Mouse (Mus musculus) CH12.LX (cell line): ENCODE data around the gene Plcg1. TPM values are rescaled to one million over a fixed set of nuclear protein-coding genes. Genes with fewer than 3 reads are reported as not detected.

ENCODE experiments used
- DNase-seq: peaks from one replicate; pipeline ENCODE4 v3.0.0-alpha.2; 2013; ENCODE audit errors: extremely low read depth
- H3K27ac ChIP-seq: 2 replicates; pipeline ENCODE4 v1.5.1; 2012; ENCODE audit warnings: low read depth, mild to moderate bottlenecking, control low read depth, moderate library complexity; ENCODE audit not compliant: insufficient read depth
- H3K27me3 ChIP-seq: replicated peaks from 2 replicates; pipeline ENCODE3; 2012; ENCODE audit warnings: inconsistent platforms
- H3K36me3 ChIP-seq, 2 experiments: replicated peaks in 1 of 2; 2 replicates each; pipeline versions ENCODE3 to v1.6.1; 2012; ENCODE audit warnings: inconsistent platforms in 1 of 2, low read length in 1 of 2, mild to moderate bottlenecking in 1 of 2, mixed read lengths in 1 of 2, moderate library complexity in 1 of 2; ENCODE audit not compliant: control insufficient read depth in 1 of 2, insufficient read depth in 1 of 2
- H3K4me1 ChIP-seq, 2 experiments: 2 replicates each; pipeline ENCODE4 v1.6.1; 2012; ENCODE audit warnings: inconsistent platforms in 1 of 2, moderate library complexity in 1 of 2; ENCODE audit not compliant: insufficient read depth in 2 of 2, control insufficient read depth in 1 of 2
- H3K4me2 ChIP-seq: 2 replicates; pipeline ENCODE4 v1.6.1; 2012; ENCODE audit warnings: low read depth, mild to moderate bottlenecking, control low read depth; ENCODE audit not compliant: poor library complexity, insufficient read depth, severe bottlenecking
- H3K4me3 ChIP-seq, 3 experiments: fragments of 150-350 bp in 1 of 3; sonication (generic) in 1 of 3; replicated peaks in 1 of 3; 2 replicates each; pipeline versions ENCODE3 to v1.5.1; 2011 to 2012; ENCODE audit warnings: low read depth in 2 of 3, low read length in 2 of 3, mild to moderate bottlenecking in 2 of 3, moderate library complexity in 2 of 3, control low read depth in 1 of 3, improper control_type of control experiment in 1 of 3, inconsistent platforms in 1 of 3, mixed read lengths in 1 of 3; ENCODE audit not compliant: poor library complexity in 1 of 3
- H3K79me2 ChIP-seq: replicated peaks from 2 replicates; pipeline ENCODE4 v1.6.1; 2012; ENCODE audit warnings: mild to moderate bottlenecking, moderate library complexity; ENCODE audit not compliant: control insufficient read depth, poor library complexity, insufficient read depth, severe bottlenecking; ENCODE audit errors: extremely low read depth
- H3K9ac ChIP-seq: 2 replicates; pipeline ENCODE4 v1.6.1; 2012; ENCODE audit warnings: low read depth, mild to moderate bottlenecking, control low read depth, moderate library complexity; ENCODE audit not compliant: insufficient read depth
- H3K9me3 ChIP-seq: replicated peaks from 2 replicates; pipeline ENCODE3; 2012; ENCODE audit warnings: low read length, inconsistent platforms, mixed read lengths
- CHD1 ChIP-seq: IDR thresholded peaks from 2 replicates; pipeline ENCODE4 v1.6.1; 2012; ENCODE audit warnings: low read depth, low read length, improper control_type of control experiment, inconsistent platforms
- CTCF ChIP-seq, 2 experiments: IDR thresholded peaks in 1 of 2; conservative IDR thresholded peaks in 1 of 2; 2 replicates each; pipeline ENCODE4 v1.5.1; 2011 to 2012; ENCODE audit warnings: low read depth in 2 of 2, low read length in 2 of 2, improper control_type of control experiment in 1 of 2, inconsistent platforms in 1 of 2, mild to moderate bottlenecking in 1 of 2, moderate library complexity in 1 of 2
- ELF1 ChIP-seq: IDR thresholded peaks from 2 replicates; pipeline ENCODE4 v1.6.1; 2014; ENCODE audit warnings: low read depth, mild to moderate bottlenecking, inconsistent platforms, low read length, improper control_type of control experiment
- EP300 ChIP-seq: IDR thresholded peaks from 2 replicates; pipeline ENCODE4 v1.6.1; 2011; ENCODE audit warnings: low read length, improper control_type of control experiment
- IRF4 ChIP-seq: IDR thresholded peaks from 2 replicates; pipeline ENCODE4 v1.6.1; 2014; ENCODE audit warnings: low read depth, mild to moderate bottlenecking, inconsistent platforms, low read length, improper control_type of control experiment
- JUN ChIP-seq: IDR thresholded peaks from 2 replicates; pipeline ENCODE4 v1.6.1; 2011; ENCODE audit warnings: low read depth, mild to moderate bottlenecking, low read length, improper control_type of control experiment, moderate library complexity; ENCODE audit not compliant: insufficient read depth
- JUND ChIP-seq: conservative IDR thresholded peaks from 2 replicates; pipeline ENCODE4 v1.6.1; 2011; ENCODE audit warnings: low read depth, low read length, improper control_type of control experiment
- MAFK ChIP-seq: IDR thresholded peaks from 2 replicates; pipeline ENCODE4 v1.6.1; 2011; ENCODE audit warnings: low read length, improper control_type of control experiment; ENCODE audit not compliant: insufficient replicate concordance
- MAX ChIP-seq: IDR thresholded peaks from 2 replicates; pipeline ENCODE4 v1.6.1; 2011; ENCODE audit warnings: low read length, improper control_type of control experiment
- NELFE ChIP-seq: IDR thresholded peaks from 2 replicates; pipeline ENCODE4 v1.6.1; 2011; ENCODE audit warnings: low read depth, low read length, improper control_type of control experiment
- NRF1 ChIP-seq: IDR thresholded peaks from 2 replicates; pipeline ENCODE4 v1.6.1; 2014; ENCODE audit warnings: low read depth, mild to moderate bottlenecking, inconsistent platforms, low read length, improper control_type of control experiment, moderate library complexity
- PAX5 ChIP-seq: IDR thresholded peaks from 2 replicates; pipeline ENCODE4 v1.6.1; 2012; ENCODE audit warnings: low read length, inconsistent platforms, mixed read lengths
- POLR2A ChIP-seq: IDR thresholded peaks from 2 replicates; pipeline ENCODE4 v1.6.1; 2011; ENCODE audit warnings: low read depth, mild to moderate bottlenecking, improper control_type of control experiment, low read length
- POLR2AphosphoS2 ChIP-seq: IDR thresholded peaks from 2 replicates; pipeline ENCODE4 v1.6.1; 2011; ENCODE audit warnings: low read depth, low read length, improper control_type of control experiment
- RCOR1 ChIP-seq: conservative IDR thresholded peaks from 2 replicates; pipeline ENCODE4 v1.6.1; 2012; ENCODE audit warnings: low read depth, mild to moderate bottlenecking, inconsistent platforms, low read length, improper control_type of control experiment
- TCF12 ChIP-seq: IDR thresholded peaks from 2 replicates; pipeline ENCODE4 v1.6.1; 2014; ENCODE audit warnings: low read depth, mild to moderate bottlenecking, inconsistent platforms, low read length, improper control_type of control experiment
- ZKSCAN1 ChIP-seq: IDR thresholded peaks from 2 replicates; pipeline ENCODE4 v1.6.1; 2012; ENCODE audit warnings: low read depth, inconsistent platforms, low read length, improper control_type of control experiment, borderline replicate concordance
- ZMIZ1 ChIP-seq: IDR thresholded peaks from 2 replicates; pipeline ENCODE4 v1.6.1; 2012; ENCODE audit warnings: low read depth, mild to moderate bottlenecking, inconsistent platforms, low read length, improper control_type of control experiment
- dilution Hi-C: fragments of 300-500 bp; cut with MboI; formaldehyde crosslinking; loops from 2 replicates; pipeline ENCODE4 v1.14.3; 2020; ENCODE audit warnings: low sequenced_read_pairs; ENCODE audit not compliant: extremely low pct_unique_long_range_greater_than_20kb, extremely low pct_ligation_motif_present
- in situ Hi-C: fragments of 300-500 bp; cut with MboI; formaldehyde crosslinking; loops from 3 replicates; pipeline ENCODE4 v1.14.3; 2019; ENCODE audit warnings: low sequenced_read_pairs, low pct_ligation_motif_present, low pct_unique_long_range_greater_than_20kb, mixed read lengths
- polyA plus RNA-seq: library from polyadenylated mRNA; unstranded; fragments of >175 nt; gene quantifications from 2 replicates; pipeline ENCODE4 v1.2.1, GENCODE M21; 2012; ENCODE audit warnings: low read depth; ENCODE audit not compliant: insufficient read length
- total RNA-seq, 2 experiments: library from RNA; depleted of rRNA; stranded (reverse); fragments of 300-350 nt in 1 of 2; fragments of >200 nt in 1 of 2; gene quantifications; 2 replicates each; pipeline ENCODE4 v1.2.3; 2012 to 2014

Gene Plcg1
- total and polyA plus RNA-seq, 3 experiments, result 15.5 to 28.1 (median 17.6) TPM

DNA sequence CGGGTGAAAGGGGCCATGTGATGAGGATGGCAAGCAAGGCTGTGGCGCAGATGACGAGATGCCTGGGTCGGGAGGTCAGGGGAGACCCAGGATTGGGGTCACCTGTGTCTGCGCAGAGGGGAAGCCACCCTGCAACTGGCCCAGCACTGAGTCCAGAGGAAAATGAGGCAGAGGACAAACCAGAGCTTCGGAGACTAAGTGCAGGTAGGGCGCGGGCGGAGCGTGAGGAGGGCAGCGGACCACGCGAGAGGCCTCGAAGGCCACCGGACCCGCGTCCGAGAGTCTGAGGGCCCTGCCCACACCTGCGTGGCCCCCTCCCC lies 343 bp upstream of the Plcg1 start:
- Histone ChIP-seq H3K4me2 (peak overlapping the region; percentile 11), H3K4me3 (peak overlapping the region; percentile 52 to 99 (median 82)), H3K27me3 (peaks cover 2% of the 10 kb centered on the region), H3K36me3 (peaks cover under 1 to 24% of the 10 kb centered on the region in 2 experiments), H3K9me3 (no peaks in the 10 kb centered on the region), H3K9ac (no peak overlapping the region), H3K27ac (no peak overlapping the region), H3K4me1 (peaks cover 7 to 64% of the 10 kb centered on the region in 2 experiments), H3K79me2 (no peaks in the 10 kb centered on the region; the same call in 1 of the 2 replicates)
- no peak for DNase-seq
- TF ChIP-seq CHD1, result no peak
- in situ Hi-C loops (no loop called here), dilution Hi-C loops (no loop called here)

DNA sequence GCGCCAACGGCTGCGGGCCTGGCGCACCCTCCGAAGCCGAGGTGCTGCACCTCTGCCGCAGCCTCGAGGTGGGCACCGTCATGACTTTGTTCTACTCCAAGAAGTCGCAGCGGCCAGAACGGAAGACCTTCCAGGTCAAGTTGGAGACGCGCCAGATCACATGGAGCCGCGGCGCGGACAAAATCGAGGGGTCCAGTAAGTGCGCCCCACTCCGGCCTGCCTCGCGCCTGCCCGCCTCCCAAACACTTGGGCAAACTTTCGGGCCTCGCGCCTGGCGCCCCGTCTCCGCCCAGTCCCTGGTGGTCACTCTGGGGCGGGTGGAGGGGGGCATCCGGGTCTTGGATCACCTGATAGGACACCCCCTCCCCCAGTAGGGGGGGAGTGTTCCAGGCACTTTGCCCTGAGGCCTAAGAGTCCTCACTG lies 750 bp downstream of the Plcg1 start:
- Histone ChIP-seq H3K9ac (peak overlapping the region; percentile 61), H3K4me3 (peak overlapping the region; percentile 61 to 99 (median 82)), H3K27ac (no peak overlapping the region), H3K36me3 (peaks cover 0 to 28% of the 10 kb centered on the region in 2 experiments), H3K9me3 (peaks cover under 1% of the 10 kb centered on the region), H3K4me2 (peak overlapping the region; percentile 68), H3K27me3 (peaks cover 2% of the 10 kb centered on the region), H3K79me2 (no peaks in the 10 kb centered on the region; the same call in 1 of the 2 replicates), H3K4me1 (peaks cover 7 to 67% of the 10 kb centered on the region in 2 experiments)
- TF ChIP-seq TCF12, result no peak
- no peak for TF ChIP-seq JUN
- no peak for TF ChIP-seq ELF1
- no peak for TF ChIP-seq NELFE
- TF ChIP-seq RCOR1, result no peak
- TF ChIP-seq CHD1, result no peak
- no peak for TF ChIP-seq POLR2A
- TF ChIP-seq ZMIZ1, result no peak
- TF ChIP-seq IRF4, result no peak
- no peak for TF ChIP-seq MAX
- TF ChIP-seq ZKSCAN1, result no peak
- TF ChIP-seq EP300, result no peak
- TF ChIP-seq PAX5, result no peak
- TF ChIP-seq JUND, result no peak
- TF ChIP-seq POLR2AphosphoS2, result no peak
- no peak for TF ChIP-seq CTCF (conservative IDR thresholded peaks at IDR 0.05 in 1 of 2, IDR thresholded peaks at IDR 0.05 in 1 of 2; ENCODE audit: low read depth in 2 of 2, low read length in 2 of 2)
- TF ChIP-seq MAFK, result no peak
- TF ChIP-seq NRF1, result no peak
- no peak for DNase-seq
- in situ Hi-C loops, result no loop called here
- dilution Hi-C loops, result no loop called here
